Mouse (Mus musculus) lung, postnatal 10 days (tissue): ENCODE data around the gene Srrm4.

Experiments used
- DNase-seq: peaks from one replicate; pipeline ENCODE4 v3.0.0; 2021

Srrm4 gene

GRCm38 (mm10) chr5:116400042-116400730 is 191.4 kb downstream of the Srrm4 start:
- DNase-seq = no peak

GRCm38 (mm10) chr5:116396104-116396503 is 195.5 kb downstream of the Srrm4 start:
- DNase-seq = no peak

- DNase-seq = peak; percentile 31
Observed at GRCm38 (mm10) chr5:116392603-116393002, 199.0 kb downstream of the Srrm4 start.

GRCm38 (mm10) chr5:116389856-116390542 is 201.6 kb downstream of the Srrm4 start:
- peak; percentile 76 for DNase-seq

GRCm38 (mm10) chr5:116389321-116389720 is 202.3 kb downstream of the Srrm4 start:
- no peak for DNase-seq
